Mouse (Mus musculus) urinary bladder, postnatal 25 days (tissue): ENCODE measurements around the gene Frem2.

ENCODE experiments used
- DNase-seq: peaks from one replicate; pipeline ENCODE4 v3.0.0; 2022; ENCODE audit warnings: low spot score

Frem2 gene

GRCm38 (mm10) chr3:53466481-53466880, 190.7 kb downstream of the Frem2 start:
- no peak for DNase-seq

- DNase-seq = no peak
Measured at GRCm38 (mm10) chr3:53465330-53465729, 191.8 kb downstream of the Frem2 start.

GRCm38 (mm10) chr3:53464146-53464698, 192.9 kb downstream of the Frem2 start:
- no peak for DNase-seq
